Mouse (Mus musculus): ENCODE measurements around the gene Ppm1a. TPM values are rescaled to one million over a fixed set of nuclear protein-coding genes. Genes with fewer than 3 reads are reported as not detected.
A peak's percentile ranks its signal among the peaks of the same experiment; 100 is the strongest.
"Not testable (repeated sequence)": the region's sequence is repeated elsewhere in the genome, so short reads cannot be mapped to it uniquely, and the experiment has no call there.

Gene Ppm1a
- total RNA-seq, 2 experiments from 2014 or later: 252 to 260 TPM

GRCm38 (mm10) chr12:72761649-72762261 lies 4.5 kb downstream of the Ppm1a start:
- DNase-seq: peak; percentile 83

GRCm38 (mm10) chr12:72762502-72762901 lies 5.2 kb downstream of the Ppm1a start:
- DNase-seq: no peak

GRCm38 (mm10) chr12:72763156-72763555 lies 5.9 kb downstream of the Ppm1a start:
- DNase-seq: no peak

- no peak for DNase-seq
Measured at GRCm38 (mm10) chr12:72767809-72768208, 10.6 kb downstream of the Ppm1a start.

GRCm38 (mm10) chr12:72768230-72768629 lies 11.0 kb downstream of the Ppm1a start:
- DNase-seq: no peak

- DNase-seq: no peak
Measured at GRCm38 (mm10) chr12:72769546-72770230, 12.4 kb downstream of the Ppm1a start.

- no peak for DNase-seq
Measured at GRCm38 (mm10) chr12:72771153-72771552, 13.9 kb downstream of the Ppm1a start.

GRCm38 (mm10) chr12:72771711-72772110 lies 14.5 kb downstream of the Ppm1a start:
- DNase-seq: no peak

- DNase-seq: no peak
Measured at GRCm38 (mm10) chr12:72773921-72774320, 16.7 kb downstream of the Ppm1a start.

GRCm38 (mm10) chr12:72777244-72777643 lies 20.0 kb downstream of the Ppm1a start:
- no peak for DNase-seq

- peak; percentile 23 for DNase-seq
Measured at GRCm38 (mm10) chr12:72780136-72780535, 22.9 kb downstream of the Ppm1a start.

- not testable (repeated sequence) for DNase-seq
Measured at GRCm38 (mm10) chr12:72782786-72783185, 25.5 kb downstream of the Ppm1a start.

GRCm38 (mm10) chr12:72785183-72785930 lies 28.1 kb downstream of the Ppm1a start:
- DNase-seq: no peak

- no peak for DNase-seq
Measured at GRCm38 (mm10) chr12:72786551-72786950, 29.3 kb downstream of the Ppm1a start.

GRCm38 (mm10) chr12:72786986-72787385 lies 29.7 kb downstream of the Ppm1a start:
- DNase-seq: peak; percentile 46

GRCm38 (mm10) chr12:72790538-72790937 lies 33.3 kb downstream of the Ppm1a start:
- DNase-seq: no peak

- no peak for DNase-seq
Measured at GRCm38 (mm10) chr12:72792320-72793091, 35.3 kb downstream of the Ppm1a start.

GRCm38 (mm10) chr12:72793983-72794382 lies 36.7 kb downstream of the Ppm1a start:
- no peak for DNase-seq

- no peak for DNase-seq
Measured at GRCm38 (mm10) chr12:72809798-72810197, 52.5 kb downstream of the Ppm1a start.

- no peak for DNase-seq
Measured at GRCm38 (mm10) chr12:72811588-72811987, 54.3 kb downstream of the Ppm1a start.

- DNase-seq: peak; percentile 24
Measured at GRCm38 (mm10) chr12:72820940-72821431, 63.7 kb downstream of the Ppm1a start.

GRCm38 (mm10) chr12:72821589-72821988 lies 64.3 kb downstream of the Ppm1a start:
- DNase-seq: no peak

All from adrenal gland, postnatal 10 days (tissue).